Mouse (Mus musculus) hindbrain, postnatal 0 days (tissue): ENCODE results near the gene Ube3b. TPM values are rescaled to one million over a fixed set of nuclear protein-coding genes. Genes with fewer than 3 reads are reported as not detected.

Experiments used
- ATAC-seq: fragments of 200-750 bp; cut with Nextera tagmentation; 2 replicates; pipeline ENCODE4 v1.8.0; 2017; ENCODE audit warnings: mild to moderate bottlenecking, moderate TSS enrichment, moderate library complexity
- DNase-seq: peaks from one replicate; pipeline ENCODE4 v3.0.0-alpha.2; 2015; ENCODE audit warnings: low spot score
- H3K27ac ChIP-seq: fragments of 300-500 bp; sonication (generic); 2 replicates; pipeline ENCODE4 v1.5.1; 2014; ENCODE audit warnings: mild to moderate bottlenecking
- H3K27me3 ChIP-seq: fragments of 300-500 bp; sonication (generic); 2 replicates; pipeline ENCODE4 v1.6.1; 2014; ENCODE audit warnings: low read length, mixed read lengths; ENCODE audit not compliant: insufficient read depth
- H3K36me3 ChIP-seq: fragments of 300-500 bp; sonication (generic); 2 replicates; pipeline ENCODE4 v1.6.1; 2014; ENCODE audit warnings: low read length, mixed read lengths; ENCODE audit not compliant: insufficient read depth
- H3K4me1 ChIP-seq: fragments of 300-500 bp; sonication (generic); 2 replicates; pipeline ENCODE4 v1.6.1; 2014; ENCODE audit warnings: antibody characterized with exemption, low read length, mixed read lengths; ENCODE audit not compliant: insufficient read depth
- H3K4me2 ChIP-seq: fragments of 300-500 bp; sonication (generic); 2 replicates; pipeline ENCODE4 v1.6.1; 2014; ENCODE audit warnings: low read depth, mild to moderate bottlenecking, low read length, moderate library complexity, mixed read lengths
- H3K4me3 ChIP-seq: fragments of 300-500 bp; sonication (generic); 2 replicates; pipeline ENCODE4 v1.5.1; 2014; ENCODE audit warnings: low read length
- H3K9ac ChIP-seq: fragments of 300-500 bp; sonication (generic); replicated peaks from 2 replicates; pipeline ENCODE4 v1.6.1; 2014; ENCODE audit warnings: mild to moderate bottlenecking, low read length, moderate library complexity, mixed read lengths
- H3K9me3 ChIP-seq: fragments of 300-500 bp; sonication (generic); 2 replicates; pipeline ENCODE4 v1.6.1; 2016; ENCODE audit warnings: low read length, mixed read lengths
- CTCF ChIP-seq: IDR thresholded peaks from 2 replicates; pipeline ENCODE4 v1.5.1; 2016; ENCODE audit warnings: antibody characterized with exemption, control low read depth, low read depth
- WGBS: fragments of 180-500 bp; shearing (Covaris S2); extraction: QIAGEN DNeasy Blood & Tissue Kit; methylation state at CpG from one replicate; pipeline ENCODE4 v1.1.7; 2014; 5-methylcytosine and 5-hydroxymethylcytosine counted together
- polyA plus RNA-seq: library from polyadenylated mRNA; unstranded; fragments of >200 nt; fragmentation: Nextera tagmentation; extraction: Ambion mirVana; gene quantifications from 2 replicates; pipeline ENCODE4 v1.2.1, GENCODE M21; 2015
- total RNA-seq: library from RNA; depleted of rRNA; stranded (reverse); fragments of >200 nt; gene quantifications from 2 replicates; pipeline ENCODE4 v1.2.3, GENCODE M21; 2014

The Ube3b gene
- total and polyA plus RNA-seq, 2 experiments from 2014 or later, result 31.4 to 69.9 TPM

DNA sequence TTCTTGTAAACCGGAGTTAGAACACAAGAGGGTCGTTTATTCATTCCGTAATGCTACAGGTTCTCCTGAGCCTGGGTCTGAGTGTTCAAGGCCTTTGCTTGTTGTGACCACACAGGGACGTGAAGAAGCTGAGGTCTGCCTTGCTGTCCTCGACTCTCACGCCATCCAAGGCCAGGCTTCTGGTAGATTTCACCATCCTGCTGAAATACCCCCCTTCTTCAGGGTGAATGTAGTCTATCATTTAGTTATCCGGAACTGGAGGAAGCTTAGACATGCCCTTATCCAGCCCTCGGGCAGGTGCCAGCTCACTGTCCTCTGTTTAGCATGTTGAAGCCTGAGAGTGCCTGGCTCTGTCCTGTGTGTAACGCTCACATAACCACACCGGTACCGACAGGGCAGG lies 28.4 kb downstream of the Ube3b start:
- Histone ChIP-seq H3K9ac (no peak overlapping the region), H3K4me3 (no peak overlapping the region), H3K27me3 (no peaks in the 10 kb centered on the region), H3K27ac (no peak overlapping the region), H3K4me1 (no peaks in the 10 kb centered on the region), H3K9me3 (no peaks in the 10 kb centered on the region), H3K36me3 (peaks cover 77% of the 10 kb centered on the region), H3K4me2 (no peak overlapping the region)
- ATAC-seq (no peak), DNase-seq (no peak)
- WGBS, result 96% methylated on average over 11 of the region's 11 CpGs
- no peak for TF ChIP-seq CTCF

DNA sequence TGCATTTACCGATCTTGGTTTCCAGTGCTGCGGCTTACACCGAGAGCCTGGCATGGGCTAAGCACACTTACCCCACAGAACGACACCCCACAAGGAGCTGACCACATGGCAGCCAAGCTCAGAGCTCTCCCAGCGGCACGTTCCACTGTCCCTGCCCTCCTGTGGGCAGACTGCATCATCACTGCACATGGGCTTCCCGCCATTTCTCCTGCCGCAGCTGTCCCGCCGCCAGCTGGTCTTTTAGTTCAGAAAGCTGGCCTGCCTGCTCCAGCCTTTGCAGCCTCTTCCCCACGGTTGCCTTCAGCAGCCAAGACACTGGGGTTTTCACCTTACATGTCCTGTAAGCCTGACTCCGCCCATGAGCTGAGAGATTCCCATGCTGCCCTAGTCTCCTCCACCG lies 30.0 kb downstream of the Ube3b start:
- no peaks in the 10 kb centered on the region for H3K4me1 ChIP-seq
- no peak overlapping the region for H3K27ac ChIP-seq
- no peak overlapping the region for H3K4me3 ChIP-seq
- no peak for TF ChIP-seq CTCF
- H3K27me3 ChIP-seq, result no peaks in the 10 kb centered on the region
- peaks cover 77% of the 10 kb centered on the region for H3K36me3 ChIP-seq
- WGBS, result 80% methylated on average over 13 of the region's 13 CpGs
- H3K4me2 ChIP-seq, result no peak overlapping the region
- no peak overlapping the region for H3K9ac ChIP-seq
- H3K9me3 ChIP-seq, result no peaks in the 10 kb centered on the region
- ATAC-seq (no peak), DNase-seq (no peak)

DNA sequence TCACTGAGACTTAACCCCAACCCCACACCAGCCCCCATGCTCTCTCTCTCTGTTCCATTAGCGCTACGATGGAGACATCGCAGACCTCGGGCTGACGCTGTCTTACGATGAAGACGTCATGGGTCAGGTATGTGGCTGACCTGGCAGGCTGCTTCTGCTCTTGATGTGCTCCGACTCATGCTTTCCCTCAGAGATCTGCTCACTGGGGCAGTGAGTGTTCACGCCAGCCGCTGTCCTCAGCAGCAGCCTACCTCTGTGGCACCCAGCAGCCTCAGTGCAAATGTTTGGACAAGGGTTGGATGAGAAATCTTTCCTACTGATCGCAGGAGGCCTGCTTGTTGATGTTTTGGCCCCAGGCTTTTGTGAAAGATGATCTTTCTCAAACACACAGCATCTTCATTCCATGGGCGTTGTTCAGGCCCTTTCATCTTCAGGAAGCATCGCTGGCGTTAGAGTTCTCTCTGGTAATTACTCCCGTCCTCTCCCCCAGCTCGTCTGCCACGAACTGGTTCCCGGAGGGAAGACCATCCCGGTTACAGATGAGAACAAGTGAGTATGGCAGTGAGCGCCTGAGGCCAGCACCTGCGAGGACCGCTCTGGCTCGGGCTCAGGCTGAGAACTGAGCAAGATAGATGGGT lies 32.1 kb downstream of the Ube3b start:
- Histone ChIP-seq H3K36me3 (peaks cover 83% of the 10 kb centered on the region), H3K4me3 (no peak overlapping the region), H3K4me1 (no peaks in the 10 kb centered on the region), H3K27me3 (no peaks in the 10 kb centered on the region), H3K9ac (no peak overlapping the region), H3K27ac (no peak overlapping the region), H3K4me2 (no peak overlapping the region), H3K9me3 (no peaks in the 10 kb centered on the region)
- ATAC-seq, result no peak
- no peak for DNase-seq
- no peak for TF ChIP-seq CTCF
- 84% methylated on average over 23 of the region's 23 CpGs for WGBS

DNA sequence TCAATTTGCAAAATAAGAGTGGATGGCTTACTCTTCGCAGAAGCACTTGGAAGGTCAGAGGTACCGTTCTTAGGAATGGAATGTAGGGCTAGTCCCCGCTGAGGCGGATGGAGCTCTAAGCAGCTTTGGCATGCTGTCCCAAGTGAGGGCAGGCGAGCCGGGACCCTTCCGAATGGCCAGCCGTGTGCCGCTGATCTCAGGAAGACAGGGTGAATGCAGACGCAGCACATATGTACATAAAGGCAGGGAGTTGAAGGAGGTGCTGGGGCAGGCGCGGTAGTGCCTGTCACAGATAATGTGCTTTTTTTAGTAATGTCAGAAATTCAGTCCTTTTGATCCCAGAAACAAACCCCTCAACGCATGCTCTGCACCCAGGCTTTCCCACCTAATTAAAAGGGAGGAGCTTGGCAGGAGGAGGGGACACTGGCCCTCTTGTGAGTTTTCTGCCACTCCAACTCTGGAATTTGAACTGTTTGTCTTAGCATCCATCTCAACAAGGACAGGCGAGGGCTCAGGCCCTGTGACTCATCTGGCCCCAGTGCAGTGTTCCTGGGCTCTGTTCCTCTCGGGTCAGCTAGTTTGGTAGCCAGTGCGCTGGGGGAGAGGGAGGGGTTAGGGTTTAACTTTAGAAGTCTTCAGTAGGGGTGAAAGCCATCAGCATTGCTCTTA lies 32.8 kb downstream of the Ube3b start:
- H3K36me3 ChIP-seq, result peaks cover 82% of the 10 kb centered on the region
- H3K4me1 ChIP-seq, result no peaks in the 10 kb centered on the region
- no peak for TF ChIP-seq CTCF
- no peak for DNase-seq
- H3K9me3 ChIP-seq, result no peaks in the 10 kb centered on the region
- H3K9ac ChIP-seq, result no peak overlapping the region
- ATAC-seq, result no peak
- H3K4me3 ChIP-seq, result no peak overlapping the region
- WGBS, result 81% methylated on average over 16 of the region's 16 CpGs
- H3K27me3 ChIP-seq, result no peaks in the 10 kb centered on the region
- H3K4me2 ChIP-seq, result no peak overlapping the region
- H3K27ac ChIP-seq, result no peak overlapping the region

DNA sequence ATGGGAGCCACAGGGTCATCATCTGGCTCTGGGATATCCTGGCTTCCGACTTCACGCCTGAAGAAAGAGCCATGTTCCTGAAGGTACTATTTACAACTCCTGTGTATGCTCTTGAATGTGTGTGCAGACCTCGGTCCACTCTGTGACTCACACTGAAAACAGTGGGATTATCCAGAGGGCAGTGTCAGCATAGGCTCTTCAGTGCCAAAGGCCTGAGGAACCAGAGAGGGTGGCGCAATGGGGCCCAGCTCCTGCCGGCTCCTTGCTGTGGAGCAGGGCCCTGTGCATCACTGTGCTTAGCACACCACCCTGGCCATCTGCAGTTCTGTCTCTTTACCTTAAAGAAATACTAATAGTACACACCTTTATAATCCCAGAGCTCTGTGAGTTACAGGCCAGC lies 35.2 kb downstream of the Ube3b start:
- Histone ChIP-seq H3K4me3 (no peak overlapping the region), H3K27me3 (no peaks in the 10 kb centered on the region), H3K27ac (no peak overlapping the region), H3K36me3 (peaks cover 81% of the 10 kb centered on the region), H3K9me3 (no peaks in the 10 kb centered on the region), H3K4me1 (no peaks in the 10 kb centered on the region), H3K9ac (no peak overlapping the region), H3K4me2 (no peak overlapping the region)
- no peak for TF ChIP-seq CTCF
- WGBS, result 89% methylated on average over 5 of the region's 5 CpGs
- DNase-seq (no peak), ATAC-seq (no peak)

DNA sequence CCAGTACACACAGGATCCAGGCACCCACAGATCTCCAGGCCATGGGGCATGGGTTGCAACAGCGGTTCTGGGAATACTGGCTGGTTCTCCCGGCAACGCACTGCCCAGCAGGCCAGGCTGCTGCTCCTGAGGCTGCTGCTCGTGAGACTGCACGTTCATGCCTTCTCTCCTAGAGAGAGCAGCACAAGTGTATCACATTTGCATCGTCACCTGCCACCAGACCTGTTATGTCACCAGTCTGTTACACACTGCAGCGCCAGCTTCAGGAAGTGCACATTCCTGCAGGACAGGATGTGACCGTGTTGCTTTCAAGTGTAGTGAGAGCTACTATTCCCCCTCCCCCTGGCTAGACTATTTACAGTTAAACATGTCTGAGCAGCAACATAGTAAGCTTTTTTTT lies 36.4 kb downstream of the Ube3b start:
- Histone ChIP-seq H3K27ac (no peak overlapping the region), H3K9ac (no peak overlapping the region), H3K36me3 (peaks cover 73% of the 10 kb centered on the region), H3K4me3 (no peak overlapping the region), H3K4me1 (no peaks in the 10 kb centered on the region), H3K9me3 (no peaks in the 10 kb centered on the region), H3K4me2 (no peak overlapping the region), H3K27me3 (no peaks in the 10 kb centered on the region)
- TF ChIP-seq CTCF, result no peak
- no peak for DNase-seq
- ATAC-seq, result no peak
- 86% methylated on average over 8 of the region's 8 CpGs for WGBS

DNA sequence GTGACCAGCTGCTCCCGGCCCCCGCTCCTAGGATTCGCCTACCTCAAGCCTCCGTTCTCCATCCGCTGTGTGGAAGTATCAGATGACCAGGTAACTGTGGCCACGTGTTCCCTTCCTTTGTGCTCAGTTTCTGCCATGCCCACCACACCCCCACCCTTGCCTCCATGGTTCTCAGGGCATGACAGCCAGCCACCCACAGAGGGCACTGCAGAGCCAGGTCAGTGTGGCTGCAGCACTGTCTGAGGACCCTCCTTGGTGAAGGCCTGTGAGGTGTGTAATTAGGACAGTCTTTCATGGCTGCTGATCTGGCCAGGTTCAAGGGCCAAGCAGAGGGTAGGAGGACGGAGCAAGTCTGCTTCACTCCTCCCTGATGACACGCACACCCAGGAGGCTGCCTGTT lies 38.1 kb downstream of the Ube3b start:
- Histone ChIP-seq H3K9ac (no peak overlapping the region), H3K4me3 (no peak overlapping the region), H3K27ac (no peak overlapping the region), H3K27me3 (no peaks in the 10 kb centered on the region), H3K36me3 (peaks cover 61% of the 10 kb centered on the region), H3K9me3 (no peaks in the 10 kb centered on the region), H3K4me2 (no peak overlapping the region), H3K4me1 (no peaks in the 10 kb centered on the region)
- WGBS, result 88% methylated on average over 8 of the region's 8 CpGs
- peak; percentile 59 for DNase-seq
- ATAC-seq, result peak; percentile 69; the same call in 1 of the 2 replicates
- TF ChIP-seq CTCF, result peak; percentile 75
